Comparison of ENCODE assay signal across 8 mouse cellular contexts in the genomic region with DNA sequence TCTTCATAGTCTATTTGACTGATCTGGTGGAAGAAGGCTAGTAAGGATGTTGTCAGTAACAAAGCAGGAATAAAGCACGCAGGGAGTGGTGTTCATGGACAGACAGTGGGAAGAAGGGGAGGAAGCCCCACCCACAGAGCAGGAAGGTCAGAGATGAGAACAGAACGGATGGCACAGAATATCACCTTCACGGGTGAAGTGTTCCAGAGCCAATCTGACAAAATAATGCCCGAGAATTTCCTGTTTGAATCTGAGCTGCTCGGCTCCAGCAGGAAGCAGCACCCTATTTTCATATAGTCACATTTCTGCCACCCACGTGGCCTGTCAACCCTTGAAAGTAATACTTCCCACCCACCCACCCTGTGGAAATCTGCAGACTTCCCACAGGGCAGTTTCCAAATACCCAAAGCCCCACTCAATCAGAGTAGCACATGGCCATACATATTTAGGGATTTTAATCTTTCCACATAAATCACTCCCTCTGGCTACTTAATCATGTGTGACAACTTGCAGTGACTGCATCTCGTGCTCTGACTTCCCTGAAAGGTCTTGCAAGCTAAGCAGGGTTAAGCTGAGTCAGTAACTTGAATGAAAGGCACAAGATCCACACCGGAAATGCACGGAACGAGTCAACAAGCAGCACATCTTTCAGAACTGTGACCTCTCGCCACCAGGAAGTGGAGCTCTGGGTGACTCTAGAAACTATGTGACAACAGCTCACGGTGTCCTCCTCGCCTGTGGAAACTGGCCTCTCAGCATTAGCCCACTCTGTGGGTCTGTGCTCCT.
DNase-seq lines count a peak whose midpoint lies in the region.

No protein-coding gene starts in this region.

- peak; percentile 49 for DNase-seq in heart, adult 8-10 months (ENCODE audit: low spot score)
- DNase-seq in heart, postnatal 4 days = no peak
- peak; percentile 24 for DNase-seq in adrenal gland, postnatal 10 days
- peak; percentile 33 for DNase-seq in kidney, adult 18-20 months
- DNase-seq in lung, postnatal 10 days = peak; percentile 15
- DNase-seq in c-Kit-positive CD71-positive TER-119-positive erythroid progenitor cells, embryonic 14.5 days (ENCODE audit: low spot score) = no peak
- DNase-seq in left cerebral cortex, postnatal 4 days = no peak
- no peak for DNase-seq in spleen, postnatal 4 days (ENCODE audit: low spot score in 2 of 2)

- intact Hi-C loops in left cerebral cortex, postnatal 4 days (cut with DNase I) = no loop called here

Comparison
In these comparisons a context has a peak if more than half of its experiments do, and no peak if none do; other contexts are left out.
1. DNase-seq: peak in heart, adult 8-10 months (single experiment), adrenal gland, postnatal 10 days (single experiment), kidney, adult 18-20 months (single experiment) and lung, postnatal 10 days (single experiment); none in heart, postnatal 4 days (single experiment), c-Kit-positive CD71-positive TER-119-positive erythroid progenitor cells, embryonic 14.5 days (single experiment), left cerebral cortex, postnatal 4 days (single experiment) and spleen, postnatal 4 days (0 of 2).